Mouse (Mus musculus) ES-E14 (cell line): ENCODE results near the gene Fem1b.

Experiments
- HCFC1 ChIP-seq: IDR thresholded peaks from 2 replicates; pipeline ENCODE4 v1.6.1; 2012; ENCODE audit warnings: low read length, inconsistent platforms, borderline replicate concordance; ENCODE audit not compliant: insufficient read depth
- MAFK ChIP-seq: IDR thresholded peaks from 2 replicates; pipeline ENCODE4 v1.6.1; 2014; ENCODE audit warnings: mild to moderate bottlenecking, low read depth, low read length, inconsistent platforms; ENCODE audit not compliant: insufficient read depth

GRCm38 (mm10) chr9:62746646-62747045 lies 65.1 kb downstream of the Fem1b start:
- TF ChIP-seq MAFK (no peak), HCFC1 (no peak)
